Mouse (Mus musculus) heart, adult 11 months (tissue): ENCODE data around the gene Xxylt1.

Source experiments
- DNase-seq: peaks from one replicate; pipeline ENCODE4 v3.0.0; 2022

The Xxylt1 gene

DNA sequence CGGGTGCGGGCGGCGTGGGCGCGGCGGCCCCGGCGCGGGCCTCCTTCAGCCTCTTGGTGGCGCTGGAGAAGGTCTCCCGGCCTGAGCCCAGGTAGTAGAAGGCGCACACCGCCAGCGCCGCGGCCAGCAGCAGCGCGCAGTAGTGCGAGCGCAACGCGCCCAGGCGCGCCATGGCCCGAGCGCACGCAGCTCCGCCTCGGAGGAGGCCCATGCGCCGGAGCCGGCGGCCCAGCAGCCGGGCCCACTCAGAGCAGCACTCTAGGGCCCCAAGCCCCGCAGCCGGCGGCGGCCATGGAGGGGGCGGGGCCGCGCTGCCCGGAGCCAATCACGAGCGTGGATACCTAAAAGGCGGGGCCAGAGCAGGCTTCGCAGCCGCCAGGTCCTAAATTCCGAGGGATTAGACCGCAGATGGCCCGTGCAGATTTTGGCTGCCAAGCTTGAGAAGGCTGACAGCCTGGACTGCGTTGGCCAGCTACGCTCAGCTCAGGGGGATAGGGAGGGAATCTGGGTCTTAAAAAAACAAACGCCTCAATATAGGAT is at the start of gene Xxylt1:
Xxylt1 (minus strand) TSS at position 308 of the 540 bp plus-strand sequence.
- peak; percentile 100 for DNase-seq

DNA sequence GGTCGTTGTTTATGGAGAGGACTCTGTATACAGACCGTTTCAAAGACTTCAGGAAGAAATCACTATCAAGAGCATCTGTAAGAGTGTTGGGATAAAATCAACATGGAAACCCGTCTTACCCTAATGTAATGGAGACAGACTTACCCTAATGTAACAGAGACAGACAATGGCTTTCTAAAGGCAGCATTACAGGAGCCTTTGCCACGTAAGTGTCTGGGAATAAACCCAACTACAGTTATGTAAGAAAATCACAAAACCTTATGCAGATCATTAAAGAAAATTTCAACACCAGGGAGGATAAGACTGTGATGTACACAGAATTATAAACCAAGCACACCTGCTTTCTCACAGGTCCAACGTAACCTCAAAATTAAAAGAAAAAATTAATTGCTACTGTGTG is 46.9 kb upstream of the Xxylt1 start:
- DNase-seq = no peak

DNA sequence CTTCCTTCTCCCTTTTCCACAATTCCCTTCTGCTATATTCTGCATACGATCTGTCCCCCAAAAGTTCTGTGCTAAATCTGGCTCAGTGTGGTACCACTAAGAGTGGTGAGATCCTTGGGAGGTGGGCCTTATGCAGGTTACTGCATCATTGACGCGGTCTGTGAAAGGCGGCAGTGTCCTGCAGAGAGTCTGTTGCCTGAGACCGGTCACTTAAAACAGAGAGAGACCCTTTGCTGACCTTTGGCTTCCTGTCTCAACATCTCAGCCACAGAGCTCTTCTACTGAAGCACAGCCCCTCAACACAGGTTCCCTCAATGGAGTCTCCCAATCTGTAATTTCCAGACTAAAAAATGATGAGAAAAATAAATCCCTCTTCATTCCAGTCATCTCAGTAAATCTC is 43.8 kb upstream of the Xxylt1 start:
- peak; percentile 63 for DNase-seq

GRCm38 (mm10) chr16:31121612-31122011 is 40.4 kb upstream of the Xxylt1 start:
- DNase-seq = peak; percentile 15

DNA sequence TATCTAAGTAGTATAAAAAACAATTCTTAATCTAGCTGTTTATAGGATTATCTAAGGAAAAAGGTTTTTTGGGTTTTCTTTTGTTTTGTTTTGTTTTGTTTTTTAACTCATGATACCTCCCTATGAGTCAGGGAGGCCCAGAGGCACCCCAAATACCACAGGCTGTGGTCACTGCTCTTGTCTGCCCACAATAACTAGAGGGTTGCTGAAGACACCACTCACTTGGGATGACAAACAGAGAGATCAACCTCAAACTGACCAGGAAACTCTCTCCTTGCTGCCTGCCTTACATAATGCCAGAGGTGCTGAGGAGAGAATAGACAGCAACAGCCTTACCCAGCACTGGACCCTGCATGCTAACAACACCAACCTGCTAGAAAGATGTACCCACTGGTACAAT is 32.4 kb upstream of the Xxylt1 start:
- peak; percentile 15 for DNase-seq

DNA sequence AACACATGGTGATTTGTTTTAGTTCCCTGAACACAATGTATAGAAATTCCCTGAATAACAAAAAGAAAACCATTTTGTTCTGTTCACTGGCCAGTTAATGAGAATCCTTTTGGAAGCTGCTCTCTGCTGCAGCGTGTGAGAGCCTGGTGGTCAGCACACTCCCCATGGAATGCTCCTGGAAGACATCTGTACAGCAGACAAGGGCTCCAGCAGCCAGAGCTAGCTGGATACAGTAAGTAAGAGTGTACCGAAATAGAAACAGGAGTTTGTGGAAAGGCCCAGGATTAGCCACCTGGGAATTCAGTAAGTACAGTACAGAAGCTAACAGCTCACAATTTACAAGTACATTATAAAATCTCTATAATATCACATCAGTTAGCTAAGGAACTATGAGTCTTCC is 20.1 kb upstream of the Xxylt1 start:
- DNase-seq = peak; percentile 78

- peak; percentile 85 for DNase-seq
These were observed 18.7 kb upstream of the Xxylt1 start for GRCm38 (mm10) chr16:31099906-31100305.

DNA sequence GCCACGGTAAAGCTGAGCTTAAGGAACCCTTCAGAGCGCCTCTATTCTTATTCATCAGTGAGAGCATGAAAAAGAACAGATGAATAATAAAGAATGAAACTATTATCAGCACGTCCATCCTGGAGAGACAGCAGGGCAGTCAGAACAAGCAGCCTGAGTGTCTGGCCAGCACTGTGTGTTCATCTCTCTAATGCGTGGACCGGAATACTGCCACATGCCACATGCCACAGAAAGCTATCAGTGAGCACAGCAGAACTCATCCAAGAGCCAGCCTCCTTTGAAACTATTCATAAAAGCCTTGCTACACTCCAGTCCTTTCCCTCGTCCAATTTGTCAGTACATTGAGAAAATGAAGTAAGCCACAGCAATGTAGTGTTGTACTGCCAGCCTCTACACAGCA is 12.8 kb upstream of the Xxylt1 start:
- peak; percentile 75 for DNase-seq

DNA sequence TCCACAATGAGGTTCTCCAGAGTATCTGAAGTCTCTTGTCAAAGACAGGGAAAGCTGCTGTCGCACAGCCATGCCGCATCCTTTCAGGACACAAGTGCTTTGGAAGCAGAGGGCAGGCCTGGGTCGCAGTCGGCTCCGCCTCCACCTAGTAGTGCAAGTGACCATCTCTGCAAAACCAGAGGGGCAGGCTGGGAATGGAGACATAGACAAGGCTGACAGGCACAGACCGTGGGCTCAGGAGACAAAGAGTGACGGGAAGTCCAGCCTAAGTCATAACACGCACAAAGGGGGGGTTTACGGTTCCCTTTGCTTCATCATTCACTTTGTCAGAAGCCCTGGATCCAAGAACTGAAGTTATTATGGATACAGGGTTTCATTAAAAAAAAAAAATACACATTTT is 12.0 kb upstream of the Xxylt1 start:
- DNase-seq = peak; percentile 78

DNA sequence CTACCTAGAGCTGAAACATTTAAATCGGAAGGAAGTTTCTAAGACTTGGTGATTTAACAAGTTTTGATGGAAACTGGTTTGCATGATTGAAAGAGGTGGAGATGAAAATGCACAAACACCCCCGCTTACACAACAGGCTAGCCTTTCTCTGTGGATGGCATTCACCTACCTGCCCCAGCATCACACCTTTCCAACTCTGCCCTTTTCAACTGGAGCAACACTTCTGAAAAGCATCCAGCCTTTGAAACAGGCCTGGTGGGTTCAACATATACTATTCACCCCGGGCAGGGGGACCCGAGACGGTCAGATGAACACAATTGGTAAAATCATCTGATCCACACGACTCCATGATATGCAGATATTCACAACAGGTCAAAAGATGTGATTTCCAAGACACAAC is 659 bp upstream of the Xxylt1 start:
- DNase-seq = peak; percentile 90

DNA sequence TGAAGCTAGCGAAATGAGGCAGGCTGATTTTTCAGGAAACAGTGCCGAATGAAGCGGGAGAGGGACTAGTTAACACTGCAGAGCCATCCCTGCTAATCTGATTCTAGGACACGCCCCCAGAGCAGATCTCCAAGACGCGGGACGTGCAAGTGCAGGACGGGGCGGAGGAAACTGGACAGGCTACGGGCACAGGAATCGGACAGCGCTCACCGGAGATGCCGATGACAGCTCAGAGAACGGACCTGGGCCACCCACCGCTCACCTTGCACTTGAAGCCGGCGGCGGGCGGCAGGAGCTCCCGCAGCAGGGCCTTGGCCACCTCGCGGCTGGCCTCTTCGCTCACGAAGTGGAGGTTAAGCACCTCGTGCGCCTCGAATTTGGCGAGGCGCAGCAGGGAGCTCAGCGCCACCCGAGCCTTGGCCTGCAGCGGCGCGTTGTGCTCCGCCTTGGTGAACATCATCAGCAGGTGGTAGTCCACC is 620 bp downstream of the Xxylt1 start:
- peak; percentile 98 for DNase-seq

DNA sequence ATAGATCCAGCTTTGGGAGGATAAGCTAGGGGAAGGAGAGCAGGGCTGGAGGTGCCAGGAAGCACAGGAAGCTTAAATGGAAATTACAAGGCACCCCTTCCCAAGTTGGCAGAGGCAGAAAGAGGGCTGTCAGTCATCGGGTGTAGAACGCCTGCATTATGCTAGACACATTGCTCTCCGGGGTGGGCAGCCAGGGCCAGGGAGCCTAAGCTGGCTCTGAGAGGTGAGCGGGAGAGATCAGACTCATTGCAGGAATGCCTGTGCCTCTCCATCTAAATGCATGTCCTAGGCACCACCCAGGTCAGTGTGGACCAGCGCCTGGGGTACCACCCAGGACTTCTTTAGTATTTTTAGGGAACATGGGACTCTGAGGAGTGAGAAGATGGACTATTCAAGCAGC is 3.8 kb downstream of the Xxylt1 start:
- peak; percentile 89 for DNase-seq

DNA sequence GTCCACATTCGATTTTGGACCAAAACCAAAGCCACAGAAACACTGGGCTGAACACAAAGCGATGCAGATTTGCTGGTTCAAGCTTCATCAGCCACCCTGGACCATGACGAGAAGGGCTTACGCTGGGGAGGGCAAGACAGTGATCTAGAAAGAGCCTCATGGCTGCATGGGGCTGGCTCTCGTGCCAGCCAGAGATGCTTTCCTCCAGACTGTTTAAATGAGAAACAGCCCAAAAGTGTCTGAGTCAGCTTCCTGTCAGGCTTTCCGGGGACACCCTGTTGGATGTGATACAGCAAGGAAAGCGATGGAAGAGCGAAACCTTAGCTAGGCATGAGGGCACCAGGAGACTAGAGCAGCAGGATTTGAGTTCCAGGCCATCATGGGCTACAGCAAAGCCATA is 4.8 kb downstream of the Xxylt1 start:
- peak; percentile 91 for DNase-seq

GRCm38 (mm10) chr16:31074324-31074908 is 6.8 kb downstream of the Xxylt1 start:
- DNase-seq = peak; percentile 55

- DNase-seq = peak; percentile 85
These were observed 9.5 kb downstream of the Xxylt1 start for GRCm38 (mm10) chr16:31071731-31072130.

- peak; percentile 98 for DNase-seq
These were observed 10.7 kb downstream of the Xxylt1 start for GRCm38 (mm10) chr16:31070358-31071133.

DNA sequence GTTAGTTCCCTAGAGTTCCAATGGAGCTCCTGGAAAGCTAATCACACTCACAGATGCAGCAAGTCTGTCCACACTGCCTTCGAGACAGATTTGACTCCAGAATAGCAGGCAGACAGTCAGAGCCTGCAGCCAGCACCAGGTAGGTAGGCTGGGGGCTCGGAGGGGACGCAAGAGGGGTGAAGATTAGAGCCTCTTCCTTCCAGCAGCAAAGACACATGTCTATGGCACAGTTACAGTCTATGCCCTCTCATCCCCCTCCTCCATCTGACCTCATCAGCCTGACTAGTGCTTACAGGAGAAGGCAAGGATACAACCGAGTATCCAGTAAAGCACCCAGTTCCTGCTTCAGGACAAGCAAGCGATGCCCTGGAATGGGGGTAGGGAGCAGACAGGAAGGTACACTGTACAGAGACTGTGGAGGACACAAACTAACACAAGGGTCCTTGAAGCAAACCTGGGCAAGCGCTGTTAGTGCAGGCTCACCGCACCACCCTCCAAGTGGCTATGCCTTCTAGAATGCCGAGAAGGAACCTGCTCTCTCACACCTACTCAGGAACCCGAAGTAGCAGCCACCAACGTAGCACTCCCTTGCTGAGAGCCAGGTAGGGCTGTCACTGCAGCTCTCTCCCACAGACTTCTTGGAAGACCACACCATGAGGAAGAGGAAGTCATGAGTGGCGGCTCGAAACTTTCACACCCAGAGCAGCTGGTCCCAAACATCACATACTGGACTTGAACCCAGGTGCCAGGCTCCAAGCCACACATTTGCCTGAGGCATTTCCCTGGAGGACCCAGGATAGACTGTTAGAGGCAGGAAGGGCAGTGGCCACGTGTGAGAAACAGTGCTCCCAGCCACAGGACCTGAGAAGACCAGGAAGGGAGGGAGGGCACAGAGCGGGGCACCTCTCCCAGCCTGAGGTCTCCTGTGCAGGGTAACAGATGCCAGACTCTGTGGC is 11.7 kb downstream of the Xxylt1 start:
- DNase-seq = peak; percentile 93

- peak; percentile 97 for DNase-seq
These were observed 13.0 kb downstream of the Xxylt1 start for GRCm38 (mm10) chr16:31068280-31068679.

GRCm38 (mm10) chr16:31066344-31067098 is 14.7 kb downstream of the Xxylt1 start:
- peak; percentile 98 for DNase-seq

GRCm38 (mm10) chr16:31064782-31065181 is 16.4 kb downstream of the Xxylt1 start:
- peak; percentile 79 for DNase-seq

DNA sequence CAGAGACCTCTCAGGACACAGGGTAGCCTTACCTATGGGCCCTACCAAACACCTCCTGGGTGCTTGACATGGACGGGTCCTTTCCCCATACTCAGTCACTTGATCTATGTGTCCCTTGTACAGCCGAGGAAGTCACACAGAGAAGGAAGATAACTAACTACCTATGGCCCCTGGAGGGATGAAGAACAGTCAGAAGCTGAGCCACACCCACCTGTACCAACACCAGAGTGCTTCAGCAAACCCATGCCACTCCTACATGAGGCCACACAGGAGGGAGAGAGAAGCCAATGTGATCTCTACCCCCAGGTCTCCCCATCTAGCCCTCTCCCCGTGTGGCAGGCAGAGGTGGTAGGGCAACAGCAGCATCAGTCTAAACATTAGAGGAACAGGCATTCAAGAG is 18.3 kb downstream of the Xxylt1 start:
- DNase-seq = peak; percentile 81

GRCm38 (mm10) chr16:31061246-31061880 is 19.9 kb downstream of the Xxylt1 start:
- DNase-seq = peak; percentile 98
